In the genomic region with DNA sequence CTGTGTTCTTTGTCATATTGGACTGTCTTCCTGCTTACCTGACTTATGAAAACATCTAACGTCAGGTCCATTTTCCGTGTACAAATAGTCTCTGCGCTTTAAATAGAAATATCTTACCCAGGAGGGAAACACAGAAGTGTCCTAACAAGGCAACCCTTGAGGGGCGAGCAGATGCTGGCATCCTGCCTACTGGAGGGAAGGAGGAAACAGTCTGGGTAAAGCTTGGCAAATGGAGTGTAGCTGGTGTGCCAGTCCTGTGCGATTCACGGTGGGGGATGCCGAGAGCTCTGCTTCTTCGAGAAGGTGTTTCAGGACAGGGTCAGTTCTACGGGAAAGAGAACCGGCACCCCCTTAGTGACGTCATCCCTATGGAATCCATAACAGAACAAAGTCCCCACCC, we compare ENCODE assay signal across 12 mouse cellular contexts.
DNase-seq lines count a peak whose midpoint lies in the region; ATAC-seq lines count a peak whose summit lies in the region.
"Had no signal": no experiment of that assay in that cellular context is flagged by ENCODE, and none has a peak within 500 bp of the region (broad histone marks: within the 10 kb centered on the region; RNA-seq: fewer than 3 reads in every experiment).

No protein-coding gene starts in this region.

- H3K9me3 ChIP-seq in heart, embryonic 11.5 days (replicated peaks; ENCODE audit: control insufficient read depth, low read length), result no peaks in the 10 kb centered on the region
- H3K9me3 ChIP-seq in heart, embryonic 16.5 days (replicated peaks; ENCODE audit: control insufficient read depth, low read length), result peaks cover 9% of the 10 kb centered on the region

- H3K27me3 ChIP-seq in heart, embryonic 11.5 days (ENCODE audit: control insufficient read depth, insufficient read depth, low read length), result no peaks in the 10 kb centered on the region
- H3K27me3 ChIP-seq in heart, embryonic 16.5 days (ENCODE audit: control insufficient read depth, insufficient read depth, low read length), result no peaks in the 10 kb centered on the region

- no peak overlapping the region for H3K4me3 ChIP-seq in heart, embryonic 11.5 days (ENCODE audit: low read depth, low read length)
- no peak overlapping the region for H3K4me3 ChIP-seq in heart, embryonic 16.5 days (ENCODE audit: low read length)

- peaks cover 4% of the 10 kb centered on the region; the same call in 1 of the 2 replicates for H3K4me1 ChIP-seq in heart, embryonic 11.5 days (ENCODE audit: control insufficient read depth, insufficient read depth, low read length)
- H3K4me1 ChIP-seq in heart, embryonic 16.5 days (ENCODE audit: control insufficient read depth, insufficient read depth, low read length), result peaks cover 6% of the 10 kb centered on the region

- DNase-seq in heart, adult 11 months, result peak; percentile 90
- peak; percentile 11 for DNase-seq in retina, postnatal 1 day
- DNase-seq in retina, embryonic 14.5 days (ENCODE audit: low spot score), result no peak
- peak; percentile 54 for DNase-seq in lung, postnatal 14 days
- no peak for DNase-seq in ovary, postnatal 14 days (ENCODE audit: low spot score)
- no peak for DNase-seq in thymus, postnatal 10 days (ENCODE audit: low spot score in 2 of 2)
- DNase-seq: adrenal gland, postnatal 25 days had no signal

- no peak overlapping the region for H3K27ac ChIP-seq in heart, embryonic 11.5 days (ENCODE audit: low read depth, low read length)
- peak overlapping the region; percentile 56 for H3K27ac ChIP-seq in heart, embryonic 16.5 days (ENCODE audit: low read length)

- no peak overlapping the region for H3K4me2 ChIP-seq in heart, embryonic 11.5 days
- H3K4me2 ChIP-seq in heart, embryonic 16.5 days (ENCODE audit: low read depth, low read length), result peak overlapping the region; percentile 33
- H3K4me2 ChIP-seq: liver, embryonic 11.5 days had no signal

- H3K9ac ChIP-seq in heart, embryonic 11.5 days (ENCODE audit: low read depth, low read length), result no peak overlapping the region
- H3K9ac ChIP-seq in heart, embryonic 16.5 days (ENCODE audit: low read length), result peak overlapping the region; percentile 30; the same call in 1 of the 2 replicates

- H3K36me3 ChIP-seq in heart, embryonic 11.5 days (ENCODE audit: control insufficient read depth, insufficient read depth, low read length), result no peaks in the 10 kb centered on the region
- H3K36me3 ChIP-seq in heart, embryonic 16.5 days (ENCODE audit: control insufficient read depth, insufficient read depth), result no peaks in the 10 kb centered on the region

- no peak for ATAC-seq in heart, embryonic 11.5 days (replicated peaks; ENCODE audit: insufficient number of reproducible peaks, low FRiP score, low TSS enrichment)
- peak; percentile 77 for ATAC-seq in heart, embryonic 16.5 days (replicated peaks; ENCODE audit: extremely low read depth, insufficient read depth, low FRiP score)
- ATAC-seq: CD4-positive, CD25-positive, alpha-beta regulatory T cell, adult 4 months; hindbrain, embryonic 16.5 days had no signal

- 61% methylated on average over 11 of the region's 11 CpGs for WGBS in heart, embryonic 11.5 days (ENCODE audit: insufficient replicate concordance)
- 35% methylated on average over 11 of the region's 11 CpGs for WGBS in heart, embryonic 16.5 days

Comparison
In these comparisons a context has a peak if more than half of its experiments do, and no peak if none do; other contexts are left out.
1. DNase-seq: peak in heart, adult 11 months (single experiment), retina, postnatal 1 day (single experiment) and lung, postnatal 14 days (single experiment); none in retina, embryonic 14.5 days (single experiment), ovary, postnatal 14 days (single experiment) and thymus, postnatal 10 days (0 of 2).